Comparison of ENCODE assay signal across 10 mouse cellular contexts in the genomic region with DNA sequence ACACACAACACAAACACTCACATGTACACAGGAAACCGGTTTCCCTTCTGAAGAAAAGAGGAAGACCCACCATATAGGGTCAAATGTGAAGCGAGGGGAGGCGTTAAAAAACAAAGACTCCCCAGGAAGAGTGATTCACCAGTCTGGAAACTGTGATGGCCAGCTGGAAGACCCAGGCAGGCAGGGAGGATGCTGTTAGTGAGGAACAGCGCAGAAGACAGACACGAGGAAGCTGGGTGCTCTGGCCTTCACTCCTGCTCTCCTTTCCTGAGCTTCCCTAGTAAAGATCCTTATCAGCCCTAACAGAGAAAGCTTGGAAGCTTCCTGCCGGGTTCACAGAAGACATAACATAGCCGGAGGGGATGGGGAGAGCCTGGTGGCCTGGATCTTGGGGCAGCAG. TPM values are rescaled to one million over a fixed set of nuclear protein-coding genes. Genes with fewer than 3 reads are reported as not detected.
A peak's percentile ranks its signal among the peaks of the same experiment; 100 is the strongest.
DNase-seq lines count a peak whose midpoint lies in the region; ATAC-seq lines count a peak whose summit lies in the region.
"Had no signal": no experiment of that assay in that cellular context is flagged by ENCODE, and none has a peak within 500 bp of the region (broad histone marks: within the 10 kb centered on the region; RNA-seq: fewer than 3 reads in every experiment).

No protein-coding gene starts in this region.

- H3K9me3 ChIP-seq in kidney, embryonic 15.5 days (replicated peaks): no peaks in the 10 kb centered on the region
- no peaks in the 10 kb centered on the region for H3K9me3 ChIP-seq in forebrain, embryonic 14.5 days (replicated peaks; ENCODE audit: control insufficient read depth, low read length)
- H3K9me3 ChIP-seq in neural tube, embryonic 13.5 days: no peaks in the 10 kb centered on the region
- H3K9me3 ChIP-seq: liver, embryonic 13.5 days had no signal

- no peak for ATAC-seq in kidney, embryonic 15.5 days (replicated peaks; ENCODE audit: low FRiP score)
- no peak for ATAC-seq in forebrain, embryonic 14.5 days
- no peak for ATAC-seq in neural tube, embryonic 13.5 days (ENCODE audit: low read depth)
- ATAC-seq: Patski had no signal

- H3K9ac ChIP-seq in kidney, embryonic 15.5 days: no peak overlapping the region
- no peak overlapping the region for H3K9ac ChIP-seq in forebrain, embryonic 14.5 days (ENCODE audit: low read length)
- peak overlapping the region; percentile 9; the same call in 1 of the 2 replicates for H3K9ac ChIP-seq in neural tube, embryonic 13.5 days
- H3K9ac ChIP-seq: liver, embryonic 13.5 days had no signal

- peaks cover 28% of the 10 kb centered on the region for H3K36me3 ChIP-seq in kidney, embryonic 15.5 days
- 0 out of 2 replicates have a peak, but pooled peaks cover 2% of the 10 kb centered on the region for H3K36me3 ChIP-seq in forebrain, embryonic 14.5 days (ENCODE audit: control insufficient read depth, insufficient read depth, low read length)
- H3K36me3 ChIP-seq in neural tube, embryonic 13.5 days: no peaks in the 10 kb centered on the region
- H3K36me3 ChIP-seq: liver, embryonic 13.5 days had no signal

- H3K27me3 ChIP-seq in kidney, embryonic 15.5 days: no peaks in the 10 kb centered on the region
- no peaks in the 10 kb centered on the region for H3K27me3 ChIP-seq in forebrain, embryonic 14.5 days (replicated peaks; ENCODE audit: control insufficient read depth, insufficient read depth, low read length)
- H3K27me3 ChIP-seq in neural tube, embryonic 13.5 days: no peaks in the 10 kb centered on the region
- H3K27me3 ChIP-seq: Patski had no signal

- no peak overlapping the region for H3K4me3 ChIP-seq in kidney, embryonic 15.5 days (replicated peaks)
- H3K4me3 ChIP-seq in forebrain, embryonic 14.5 days (ENCODE audit: low read depth, low read length): no peak overlapping the region
- no peak overlapping the region for H3K4me3 ChIP-seq in neural tube, embryonic 13.5 days
- H3K4me3 ChIP-seq: liver, embryonic 13.5 days had no signal

- H3K27ac ChIP-seq in kidney, embryonic 15.5 days: peak overlapping the region; percentile 64
- peak overlapping the region; percentile 70 for H3K27ac ChIP-seq in forebrain, embryonic 14.5 days (ENCODE audit: low read depth, low read length)
- peak overlapping the region; percentile 68 for H3K27ac ChIP-seq in neural tube, embryonic 13.5 days (replicated peaks)
- H3K27ac ChIP-seq: liver, embryonic 13.5 days had no signal

- H3K4me2 ChIP-seq in kidney, embryonic 15.5 days: 0 out of 2 replicates have a peak overlapping the region, but pooled peaks have one; percentile 4
- H3K4me2 ChIP-seq in forebrain, embryonic 14.5 days (ENCODE audit: low read length): no peak overlapping the region
- H3K4me2 ChIP-seq in neural tube, embryonic 13.5 days: no peak overlapping the region
- H3K4me2 ChIP-seq: liver, embryonic 13.5 days had no signal

- peaks cover 83% of the 10 kb centered on the region for H3K4me1 ChIP-seq in kidney, embryonic 15.5 days
- H3K4me1 ChIP-seq in forebrain, embryonic 14.5 days (ENCODE audit: control insufficient read depth, insufficient read depth, low read length): peaks cover 51% of the 10 kb centered on the region
- peaks cover 93% of the 10 kb centered on the region for H3K4me1 ChIP-seq in neural tube, embryonic 13.5 days (replicated peaks)

- no peak for DNase-seq in kidney, adult 8-10 months
- DNase-seq in forebrain, embryonic 14.5 days (ENCODE audit: low spot score): no peak
- peak; percentile 26 for DNase-seq in induced T-regulatory cell, adult 2 months (ENCODE audit: low read depth)
- DNase-seq in layer of hippocampus, adult 8-10 months (ENCODE audit: low spot score in 2 of 2): no peak
- DNase-seq in embryo, embryonic 11 days: no peak
- DNase-seq in natural killer cell, adult 2 months (ENCODE audit: low spot score in 2 of 2): no peak
- DNase-seq: liver, embryonic 13.5 days had no signal

- WGBS in kidney, embryonic 15.5 days: 40% methylated on average over 7 of the region's 7 CpGs
- 61% methylated on average over 7 of the region's 7 CpGs for WGBS in forebrain, embryonic 14.5 days
- WGBS in neural tube, embryonic 13.5 days: 36% methylated on average over 7 of the region's 7 CpGs

RNA-seq across cellular contexts. Expression of a gene that starts 12.0 kb away (rescaled TPM):
- polyA plus RNA-seq in kidney, embryonic 15.5 days (2015; fragmentation: Nextera tagmentation; extraction: Ambion mirVana): 34.5 and 36.4 TPM in 2 replicates
- polyA plus RNA-seq in forebrain, embryonic 14.5 days (2014; fragmentation: Nextera tagmentation; extraction: Ambion mirVana): 29.5 and 42.9 TPM in 2 replicates
- polyA plus RNA-seq in neural tube, embryonic 13.5 days (2015; fragmentation: Nextera tagmentation; extraction: Ambion mirVana): 42.5 and 43.7 TPM in 2 replicates
- total RNA-seq in layer of hippocampus, adult 8-10 months (2022): 100 to 1,000 TPM in 2 of 4 experiments, 10 to 100 TPM in 2; 84.1 to 114 (median 102) TPM

RNA-seq across cellular contexts. Expression of a gene that starts 44.6 kb away (rescaled TPM):
- 201 and 202 TPM in 2 replicates for polyA plus RNA-seq in kidney, embryonic 15.5 days (2015; fragmentation: Nextera tagmentation; extraction: Ambion mirVana)
- polyA plus RNA-seq in forebrain, embryonic 14.5 days (2014; fragmentation: Nextera tagmentation; extraction: Ambion mirVana): 138 and 152 TPM in 2 replicates
- polyA plus RNA-seq in neural tube, embryonic 13.5 days (2015; fragmentation: Nextera tagmentation; extraction: Ambion mirVana): 147 and 168 TPM in 2 replicates
- total RNA-seq in layer of hippocampus, adult 8-10 months (2022): 100 to 1,000 TPM in 2 of 4 experiments, 10 to 100 TPM in 2; 94.1 to 110 (median 101) TPM

RNA-seq across cellular contexts. Expression of a gene that starts 44.7 kb away (rescaled TPM):
- polyA plus RNA-seq in kidney, embryonic 15.5 days (2015; fragmentation: Nextera tagmentation; extraction: Ambion mirVana): 99.3 and 105 TPM in 2 replicates
- polyA plus RNA-seq in forebrain, embryonic 14.5 days (2014; fragmentation: Nextera tagmentation; extraction: Ambion mirVana): 178 and 206 TPM in 2 replicates
- polyA plus RNA-seq in neural tube, embryonic 13.5 days (2015; fragmentation: Nextera tagmentation; extraction: Ambion mirVana): 172 and 174 TPM in 2 replicates
- 10 to 100 TPM; 67.4 to 77.6 (median 70.5) TPM for total RNA-seq in layer of hippocampus, adult 8-10 months (2022)

RNA-seq across cellular contexts. Expression of a gene that starts 50.0 kb away (rescaled TPM):
- polyA plus RNA-seq in kidney, embryonic 15.5 days (2015; fragmentation: Nextera tagmentation; extraction: Ambion mirVana): 0.22 and 0.23 TPM in 2 replicates
- polyA plus RNA-seq in forebrain, embryonic 14.5 days (2014; fragmentation: Nextera tagmentation; extraction: Ambion mirVana): not detected in 2 replicates
- polyA plus RNA-seq in neural tube, embryonic 13.5 days (2015; fragmentation: Nextera tagmentation; extraction: Ambion mirVana): not detected in 2 replicates
- total RNA-seq in layer of hippocampus, adult 8-10 months (2022): not detected
- polyA plus RNA-seq: liver, embryonic 13.5 days; Patski had no signal
